Mouse (Mus musculus): ENCODE measurements around the gene Cnn2.
"Not testable (repeated sequence)": the region's sequence is repeated elsewhere in the genome, so short reads cannot be mapped to it uniquely, and the experiment has no call there.

Cnn2 gene

DNA sequence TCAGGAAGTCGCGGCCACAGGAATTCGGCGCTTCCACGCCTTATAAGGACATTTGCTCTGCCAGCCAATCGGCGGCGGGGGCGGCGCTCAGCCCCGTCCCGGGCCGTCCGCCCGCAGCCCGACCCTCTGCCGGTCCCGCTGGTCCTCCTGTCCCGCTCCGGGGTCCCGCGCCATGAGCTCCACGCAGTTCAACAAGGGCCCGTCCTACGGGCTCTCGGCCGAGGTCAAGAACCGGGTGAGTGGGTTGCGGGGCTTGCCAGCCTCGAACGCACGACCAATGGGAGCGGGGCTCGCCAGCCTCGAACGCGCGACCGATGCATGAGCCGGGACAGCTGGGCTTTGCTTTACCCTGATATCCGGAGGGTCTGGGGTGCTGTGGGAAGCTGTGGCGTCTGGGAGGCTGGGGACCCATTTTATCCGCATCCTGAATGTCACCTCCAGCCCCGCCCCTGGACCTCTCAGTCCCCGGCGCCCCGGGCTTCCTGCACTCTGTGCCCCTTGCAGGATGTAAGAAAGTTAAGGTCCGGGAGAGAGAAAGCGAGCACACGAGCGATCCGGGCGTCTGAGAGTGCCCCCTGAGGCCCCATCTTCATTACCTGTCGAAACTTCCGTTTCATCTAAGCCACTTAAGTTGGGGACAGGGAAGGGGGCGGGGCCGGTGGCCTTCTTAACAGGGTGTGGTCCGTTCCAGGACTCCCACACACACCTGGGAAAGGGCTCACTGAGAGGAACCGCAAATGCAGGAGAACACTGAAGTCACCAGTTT is at the start of gene Cnn2:
Gene Cnn2, plus strand, starts transcription at position 79 of the 766 bp plus-strand sequence.
- in situ Hi-C loops (cut with MboI; ENCODE audit: low pct_unique_long_range_greater_than_20kb in 1 of 2, low sequenced_read_pairs in 2 of 2, unreplicated experiment in 1 of 2): loop anchor here in 1 of 2 experiments (5.0 kb wide), 1 partner anchor 124 kb away; no protein-coding TSS in a partner anchor

GRCm38 (mm10) chr10:79940749-79941148 is 47.6 kb upstream of the Cnn2 start:
- in situ Hi-C loops (cut with MboI; ENCODE audit: low pct_unique_long_range_greater_than_20kb in 1 of 2, low sequenced_read_pairs in 2 of 2, unreplicated experiment in 1 of 2): no loop called here

GRCm38 (mm10) chr10:79942988-79943387 is 45.4 kb upstream of the Cnn2 start:
- in situ Hi-C loops (cut with MboI; ENCODE audit: low pct_unique_long_range_greater_than_20kb in 1 of 2, low sequenced_read_pairs in 2 of 2, unreplicated experiment in 1 of 2): no loop called here

DNA sequence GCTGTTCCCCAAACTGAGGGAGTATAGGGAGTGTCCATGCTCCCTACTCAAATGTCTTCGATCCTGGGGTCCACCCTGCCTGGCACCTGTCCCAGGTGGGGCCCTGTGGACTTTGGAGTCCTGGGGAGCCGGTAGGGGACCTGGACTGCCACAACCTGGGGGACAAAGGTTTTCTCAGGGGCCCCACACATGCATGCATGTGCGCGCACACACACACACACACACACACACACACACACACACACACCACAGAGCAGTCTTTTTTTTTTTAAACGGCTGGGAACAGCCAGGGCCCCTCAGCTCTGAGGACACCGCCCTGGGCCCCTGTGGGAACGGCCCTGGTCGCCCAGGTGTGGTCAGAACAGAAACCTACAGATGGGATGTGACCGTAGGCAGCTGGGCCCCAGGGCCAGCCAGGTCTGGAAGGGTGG is 44.9 kb upstream of the Cnn2 start:
- in situ Hi-C loops (cut with MboI; ENCODE audit: low pct_unique_long_range_greater_than_20kb in 1 of 2, low sequenced_read_pairs in 2 of 2, unreplicated experiment in 1 of 2): no loop called here

DNA sequence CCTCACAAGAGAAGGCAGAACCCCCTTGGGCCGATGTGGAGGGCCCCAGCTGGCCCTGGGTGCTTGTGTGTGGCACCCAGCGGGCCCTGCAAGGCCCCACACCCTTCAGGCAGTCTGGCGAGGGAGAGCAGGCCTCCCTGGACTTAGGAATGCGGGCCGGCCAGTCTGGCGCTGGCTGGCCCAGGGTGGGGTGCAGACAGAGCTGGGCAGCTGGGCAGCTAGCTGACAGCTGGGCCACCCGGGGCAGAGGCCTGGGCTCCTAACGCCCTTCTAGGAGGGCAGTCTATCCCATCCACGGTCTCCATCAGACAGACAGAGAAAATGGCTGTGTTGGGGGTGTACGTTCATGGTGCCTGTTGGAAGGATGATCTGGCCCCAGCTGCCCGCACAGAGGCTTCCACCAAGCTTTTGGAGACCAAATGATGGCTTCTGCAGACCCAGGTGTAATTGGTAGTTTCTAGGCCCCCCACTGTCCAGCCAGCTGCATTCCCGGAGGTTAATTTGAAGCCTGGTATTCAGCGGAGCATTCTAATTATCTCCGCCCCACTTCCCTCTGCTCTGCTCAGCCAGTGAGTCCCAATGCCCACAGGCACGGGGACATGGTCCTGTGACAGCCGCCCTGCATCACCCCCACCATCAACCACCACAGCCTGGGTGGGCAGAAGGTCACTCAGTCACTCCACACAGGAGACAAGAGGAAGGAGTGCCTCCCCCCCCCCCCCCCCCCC is 42.7 kb upstream of the Cnn2 start:
- in situ Hi-C loops (cut with MboI; ENCODE audit: low pct_unique_long_range_greater_than_20kb in 1 of 2, low sequenced_read_pairs in 2 of 2, unreplicated experiment in 1 of 2): no loop called here

GRCm38 (mm10) chr10:79946752-79947322 is 41.5 kb upstream of the Cnn2 start:
- in situ Hi-C loops (cut with MboI; ENCODE audit: low pct_unique_long_range_greater_than_20kb in 1 of 2, low sequenced_read_pairs in 2 of 2, unreplicated experiment in 1 of 2): no loop called here

GRCm38 (mm10) chr10:79947502-79947901 is 40.9 kb upstream of the Cnn2 start:
- in situ Hi-C loops (cut with MboI; ENCODE audit: low pct_unique_long_range_greater_than_20kb in 1 of 2, low sequenced_read_pairs in 2 of 2, unreplicated experiment in 1 of 2): no loop called here

- in situ Hi-C loops (cut with MboI; ENCODE audit: low pct_unique_long_range_greater_than_20kb in 1 of 2, low sequenced_read_pairs in 2 of 2, unreplicated experiment in 1 of 2): no loop called here
Measured at GRCm38 (mm10) chr10:79949873-79950272, 38.5 kb upstream of the Cnn2 start.

DNA sequence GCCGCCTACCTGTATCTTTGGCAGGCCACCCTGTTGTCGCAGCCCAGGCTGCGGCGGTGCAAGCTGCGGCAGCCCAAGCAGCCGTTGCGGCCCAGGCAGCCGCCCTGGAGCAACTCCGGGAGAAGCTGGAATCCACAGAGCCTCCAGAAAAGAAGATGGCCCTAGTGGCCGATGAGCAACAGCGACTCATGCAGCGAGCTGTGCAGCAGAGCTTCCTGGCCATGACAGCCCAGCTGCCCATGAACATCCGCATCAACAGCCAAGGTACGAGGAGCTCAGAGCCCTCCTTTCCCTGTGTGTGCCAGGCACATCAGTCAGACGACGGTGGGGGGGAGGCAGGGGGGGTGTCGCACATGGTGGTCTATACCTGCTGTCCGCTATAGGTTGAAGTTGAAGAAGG is 37.7 kb upstream of the Cnn2 start:
- in situ Hi-C loops (cut with MboI; ENCODE audit: low pct_unique_long_range_greater_than_20kb in 1 of 2, low sequenced_read_pairs in 2 of 2, unreplicated experiment in 1 of 2): no loop called here

DNA sequence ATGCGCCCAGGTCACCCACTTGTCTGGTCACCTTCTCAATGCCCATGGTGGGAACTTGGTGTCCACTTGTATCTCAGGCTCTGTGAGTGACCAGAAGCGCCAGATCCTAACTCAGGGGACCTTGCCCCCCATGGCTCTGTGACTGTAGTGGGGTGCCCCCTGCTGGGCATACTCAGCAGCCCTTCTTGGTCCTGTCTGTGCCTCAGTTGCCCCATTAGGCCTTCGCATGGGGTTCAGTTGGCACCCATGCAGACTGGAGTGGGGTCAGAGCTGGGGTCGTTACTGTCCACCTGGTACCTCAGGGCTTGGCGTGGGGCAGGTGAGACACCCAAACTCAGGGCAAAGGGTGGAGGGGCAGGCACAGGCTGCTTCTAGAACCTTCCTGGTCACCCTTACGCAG is 34.4 kb upstream of the Cnn2 start:
- in situ Hi-C loops (cut with MboI; ENCODE audit: low pct_unique_long_range_greater_than_20kb in 1 of 2, low sequenced_read_pairs in 2 of 2, unreplicated experiment in 1 of 2): no loop called here

GRCm38 (mm10) chr10:79955691-79956090 is 32.7 kb upstream of the Cnn2 start:
- in situ Hi-C loops (cut with MboI; ENCODE audit: low pct_unique_long_range_greater_than_20kb in 1 of 2, low sequenced_read_pairs in 2 of 2, unreplicated experiment in 1 of 2): no loop called here

DNA sequence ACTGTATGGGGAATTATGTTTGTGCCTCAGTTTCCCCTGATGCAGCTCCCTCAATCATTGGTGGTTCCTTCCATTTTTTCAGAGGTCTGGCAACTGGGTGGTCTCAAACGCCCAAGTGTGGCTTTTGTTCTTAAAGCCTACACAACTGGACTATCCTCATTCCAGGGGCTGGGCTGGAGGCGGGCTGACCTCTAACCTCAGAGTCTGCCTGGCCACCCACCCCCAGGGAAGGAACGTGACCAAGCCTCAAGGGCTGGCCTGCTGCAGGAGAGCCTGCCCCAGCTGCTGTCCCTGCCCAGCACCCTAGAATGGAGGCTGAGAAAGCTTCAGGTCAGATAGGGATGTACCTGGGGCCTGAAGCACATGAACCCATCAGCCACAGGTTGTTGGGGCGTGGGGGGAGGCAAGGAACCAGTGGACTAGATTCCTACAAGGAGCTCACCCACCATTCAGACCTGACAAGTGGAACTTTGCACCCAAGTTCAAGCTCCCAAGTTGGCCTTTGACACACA is 31.7 kb upstream of the Cnn2 start:
- in situ Hi-C loops (cut with MboI; ENCODE audit: low pct_unique_long_range_greater_than_20kb in 1 of 2, low sequenced_read_pairs in 2 of 2, unreplicated experiment in 1 of 2): no loop called here

GRCm38 (mm10) chr10:79958140-79958816 is 30.1 kb upstream of the Cnn2 start:
- in situ Hi-C loops (cut with MboI; ENCODE audit: low pct_unique_long_range_greater_than_20kb in 1 of 2, low sequenced_read_pairs in 2 of 2, unreplicated experiment in 1 of 2): no loop called here

DNA sequence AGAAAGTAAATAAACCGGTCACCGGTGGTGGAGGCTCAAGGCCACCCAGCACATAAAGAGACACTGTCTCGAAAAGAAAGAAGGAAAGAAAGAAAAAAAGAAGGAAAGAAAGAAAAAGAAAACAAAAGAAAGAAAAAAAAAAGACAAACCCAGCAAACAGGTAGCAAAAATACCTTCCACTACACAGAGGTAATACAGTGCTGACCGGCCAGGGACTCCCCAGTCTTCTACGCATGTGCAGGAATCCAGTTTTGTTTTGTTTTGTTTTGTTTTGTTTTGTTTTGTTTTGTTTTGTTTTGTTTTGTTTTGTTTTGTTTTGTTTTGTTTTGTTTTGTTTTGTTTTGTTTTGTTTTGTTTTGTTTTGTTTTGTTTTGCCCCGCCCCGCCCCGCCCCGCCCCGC is 29.0 kb upstream of the Cnn2 start:
- in situ Hi-C loops (cut with MboI; ENCODE audit: low pct_unique_long_range_greater_than_20kb in 1 of 2, low sequenced_read_pairs in 2 of 2, unreplicated experiment in 1 of 2): not testable (repeated sequence)

DNA sequence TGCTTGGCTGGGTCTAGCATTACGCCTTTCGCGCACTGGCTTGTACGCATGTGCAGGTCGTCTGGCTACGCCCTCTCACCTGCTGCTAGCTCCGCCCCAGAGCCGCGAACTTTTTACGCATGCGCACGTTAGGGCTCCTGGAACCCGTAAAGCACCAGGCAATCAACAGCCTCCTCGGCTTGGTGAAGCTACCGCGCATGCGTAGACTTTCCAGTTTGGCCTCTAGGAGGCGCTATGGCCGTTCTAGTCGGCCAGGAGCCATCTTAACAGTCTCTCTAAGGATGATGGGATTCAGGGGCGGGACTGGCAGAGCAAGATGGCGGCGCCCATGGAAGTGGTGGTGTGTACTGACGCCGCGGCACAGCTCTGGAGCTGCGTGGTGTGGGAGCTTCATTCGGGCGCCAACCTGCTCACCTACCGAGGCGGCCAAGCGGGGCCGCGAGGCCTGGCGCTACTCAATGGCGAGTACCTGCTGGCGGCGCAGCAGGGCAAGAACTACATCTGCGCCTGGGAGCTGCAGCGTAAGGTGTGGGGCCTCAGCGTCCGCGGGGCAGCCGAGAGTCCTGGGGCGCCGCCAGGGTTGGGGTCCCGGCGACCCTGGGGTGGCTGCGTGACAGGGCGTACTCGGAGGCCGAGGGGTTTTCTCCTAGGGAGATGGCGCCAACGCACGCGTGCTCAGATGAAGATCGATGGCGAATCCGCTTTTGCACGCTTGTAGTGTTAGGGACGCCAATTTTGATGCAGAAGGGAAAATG is 28.4 kb upstream of the Cnn2 start, which contains the start of gene Wdr18:
Gene Wdr18, plus strand, starts transcription at position 306 of the 755 bp plus-strand sequence.
- in situ Hi-C loops (cut with MboI; ENCODE audit: low pct_unique_long_range_greater_than_20kb in 1 of 2, low sequenced_read_pairs in 2 of 2, unreplicated experiment in 1 of 2): no loop called here

DNA sequence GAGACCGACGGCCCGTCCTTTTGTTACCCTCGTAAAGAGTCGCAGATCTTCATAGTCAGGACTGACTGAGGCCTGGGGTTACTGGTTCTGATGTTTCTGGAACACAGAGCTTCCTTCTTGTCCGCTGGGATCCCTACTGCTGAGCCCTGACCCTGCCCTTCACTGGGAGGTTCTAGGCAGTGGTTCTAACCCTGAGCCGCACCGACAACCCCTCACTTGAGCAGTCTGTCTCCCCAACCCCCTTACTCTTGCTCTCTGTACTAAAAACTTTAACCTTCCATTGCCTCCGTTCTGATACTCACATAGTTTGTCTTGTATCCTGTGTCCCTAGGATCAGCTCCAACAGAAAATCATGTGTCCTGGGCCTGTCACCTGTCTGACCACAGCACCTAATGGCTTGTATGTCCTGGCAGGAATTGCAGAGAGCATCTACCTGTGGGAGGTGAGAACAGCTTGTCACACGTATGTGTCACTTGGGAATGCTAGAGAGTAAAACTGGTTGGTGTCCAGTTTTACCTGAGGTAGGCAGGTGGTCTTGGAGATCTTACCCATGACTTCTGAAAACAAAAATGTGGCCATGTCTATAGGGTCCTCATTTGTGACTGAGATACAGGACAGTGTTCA is 27.6 kb upstream of the Cnn2 start:
- in situ Hi-C loops (cut with MboI; ENCODE audit: low pct_unique_long_range_greater_than_20kb in 1 of 2, low sequenced_read_pairs in 2 of 2, unreplicated experiment in 1 of 2): no loop called here

- in situ Hi-C loops (cut with MboI; ENCODE audit: low pct_unique_long_range_greater_than_20kb in 1 of 2, low sequenced_read_pairs in 2 of 2, unreplicated experiment in 1 of 2): no loop called here
Measured at GRCm38 (mm10) chr10:79964727-79965126, 23.7 kb upstream of the Cnn2 start.

DNA sequence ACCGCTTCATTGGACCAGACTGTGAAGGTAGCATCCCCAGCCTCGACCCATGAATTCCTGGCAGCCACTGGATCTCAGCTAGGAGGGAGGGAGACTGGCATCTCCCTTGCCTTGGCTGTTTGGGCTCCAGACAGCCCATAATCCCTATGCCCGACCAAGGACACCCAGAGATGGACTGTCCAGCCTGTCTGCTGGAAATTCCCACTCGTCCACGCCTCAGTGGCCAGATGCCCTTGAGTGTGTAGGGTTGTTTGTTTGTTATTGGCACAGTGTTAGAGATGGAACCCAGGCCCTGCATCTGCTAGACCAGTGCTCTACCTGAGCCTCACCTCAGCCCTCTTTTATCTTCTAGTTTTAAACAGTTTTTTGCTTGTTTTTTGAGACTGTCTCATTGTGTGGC is 23.1 kb upstream of the Cnn2 start:
- in situ Hi-C loops (cut with MboI; ENCODE audit: low pct_unique_long_range_greater_than_20kb in 1 of 2, low sequenced_read_pairs in 2 of 2, unreplicated experiment in 1 of 2): no loop called here

Data from mouse embryonic stem cell (cell line).